Mouse (Mus musculus) intestine, embryonic 16.5 days (tissue): ENCODE results near the gene Tpgs1. TPM values are rescaled to one million over a fixed set of nuclear protein-coding genes. Genes with fewer than 3 reads are reported as not detected.

Source experiments
- ATAC-seq: fragments of 200-750 bp; cut with Nextera tagmentation; 2 replicates; pipeline ENCODE4 v1.8.0; 2017; ENCODE audit warnings: moderate TSS enrichment, moderate library complexity
- H3K27ac ChIP-seq: fragments of 300-500 bp; sonication (generic); 2 replicates; pipeline ENCODE4 v1.5.1; 2014; ENCODE audit warnings: mild to moderate bottlenecking, low read length
- H3K27me3 ChIP-seq: fragments of 300-500 bp; sonication (generic); replicated peaks from 2 replicates; pipeline ENCODE4 v1.6.1; 2014; ENCODE audit warnings: low read length, control low read depth, mixed read lengths; ENCODE audit not compliant: control insufficient read depth, insufficient read depth
- H3K36me3 ChIP-seq: fragments of 300-500 bp; sonication (generic); 2 replicates; pipeline ENCODE4 v1.6.1; 2014; ENCODE audit warnings: low read length, control low read depth; ENCODE audit not compliant: control insufficient read depth, insufficient read depth
- H3K4me1 ChIP-seq: fragments of 300-500 bp; sonication (generic); 2 replicates; pipeline ENCODE4 v1.6.1; 2014; ENCODE audit warnings: low read length, control low read depth, mixed read lengths; ENCODE audit not compliant: control insufficient read depth, insufficient read depth
- H3K4me2 ChIP-seq: fragments of 300-500 bp; sonication (generic); 2 replicates; pipeline ENCODE4 v1.6.1; 2014; ENCODE audit warnings: low read depth, low read length, control low read depth
- H3K4me3 ChIP-seq: fragments of 300-500 bp; sonication (generic); 2 replicates; pipeline ENCODE4 v1.5.1; 2014; ENCODE audit warnings: mild to moderate bottlenecking, low read length
- H3K9ac ChIP-seq: fragments of 300-500 bp; sonication (generic); 2 replicates; pipeline ENCODE4 v1.6.1; 2014; ENCODE audit warnings: low read depth, low read length
- H3K9me3 ChIP-seq: fragments of 300-500 bp; sonication (generic); 2 replicates; pipeline ENCODE4 v1.6.1; 2016; ENCODE audit warnings: low read length, control low read depth; ENCODE audit not compliant: control insufficient read depth
- WGBS: fragments of 180-500 bp; shearing (Covaris S2); extraction: QIAGEN DNeasy Blood & Tissue Kit; methylation state at CpG from one replicate; pipeline ENCODE4 v1.1.7; 2014; 5-methylcytosine and 5-hydroxymethylcytosine counted together
- polyA plus RNA-seq: library from polyadenylated mRNA; unstranded; fragments of >200 nt; fragmentation: Nextera tagmentation; extraction: Ambion mirVana; gene quantifications from 2 replicates; pipeline ENCODE4 v1.2.1, GENCODE M21; 2015

The Tpgs1 gene
- polyA plus RNA-seq, 1 experiment from 2014 or later, result 64.4 TPM

DNA sequence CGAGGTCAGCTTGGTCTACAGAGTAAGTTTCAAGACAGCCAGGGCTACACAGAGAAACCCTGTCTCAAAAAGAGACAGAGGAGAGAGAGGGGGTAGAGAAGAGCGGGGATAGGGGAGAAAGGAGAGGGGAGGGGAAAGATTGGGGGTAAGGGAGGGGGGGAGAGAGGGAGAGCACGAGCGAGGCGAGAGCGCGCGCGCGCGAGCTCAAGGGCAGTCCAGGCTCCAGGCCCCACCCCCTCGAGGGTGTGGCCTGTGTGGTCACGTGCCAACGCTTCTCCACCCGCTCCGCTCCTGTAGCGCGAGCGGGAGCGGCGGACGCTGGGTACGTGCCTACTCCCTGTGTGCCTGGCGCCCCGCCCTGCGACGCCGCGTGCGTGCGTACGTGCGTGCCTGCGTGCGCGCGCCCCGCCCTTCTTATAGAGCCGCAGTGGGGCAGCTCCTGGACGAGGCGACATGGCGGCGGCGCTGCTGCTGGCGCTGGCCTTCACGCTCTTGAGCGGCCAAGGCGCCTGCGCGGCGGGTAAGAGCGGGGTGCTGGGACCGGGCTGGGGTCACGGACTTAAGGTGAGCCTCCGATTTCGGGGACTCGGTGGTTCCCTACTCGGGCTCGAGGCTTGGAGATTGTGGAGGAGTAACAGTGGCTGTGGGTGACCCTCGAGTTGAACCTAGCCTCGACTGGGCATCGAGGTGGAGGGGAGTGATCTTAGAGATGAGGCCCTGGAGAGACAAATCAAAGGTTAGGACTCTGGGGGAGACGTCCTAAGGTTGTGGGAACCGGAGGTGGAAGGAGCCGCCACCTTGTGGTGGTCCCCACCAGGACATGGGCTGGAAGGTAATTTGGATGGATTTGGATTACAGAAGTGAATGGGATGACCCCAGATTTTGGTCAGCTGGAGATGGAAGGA lies 35.1 kb downstream of the Tpgs1 start, which contains the start of gene Bsg:
TSS of gene Bsg (plus strand) at position 427 of the 905 bp plus-strand sequence.
- under 1% methylated on average over 63 of the region's 65 CpGs for WGBS
- Histone ChIP-seq H3K4me2 (peak within 1 kb of the TSS; percentile 88), H3K36me3 (peaks cover 11% of the 10 kb centered on the region; the same call in 1 of the 2 replicates), H3K27ac (peak within 1 kb of the TSS; percentile 72), H3K9ac (peak within 1 kb of the TSS; percentile 96), H3K4me3 (peak within 1 kb of the TSS; percentile 84), H3K4me1 (peaks cover 53% of the 10 kb centered on the region), H3K27me3 (no peaks in the 10 kb centered on the region), H3K9me3 (no peaks in the 10 kb centered on the region)
- ATAC-seq, result peak; percentile 93

DNA sequence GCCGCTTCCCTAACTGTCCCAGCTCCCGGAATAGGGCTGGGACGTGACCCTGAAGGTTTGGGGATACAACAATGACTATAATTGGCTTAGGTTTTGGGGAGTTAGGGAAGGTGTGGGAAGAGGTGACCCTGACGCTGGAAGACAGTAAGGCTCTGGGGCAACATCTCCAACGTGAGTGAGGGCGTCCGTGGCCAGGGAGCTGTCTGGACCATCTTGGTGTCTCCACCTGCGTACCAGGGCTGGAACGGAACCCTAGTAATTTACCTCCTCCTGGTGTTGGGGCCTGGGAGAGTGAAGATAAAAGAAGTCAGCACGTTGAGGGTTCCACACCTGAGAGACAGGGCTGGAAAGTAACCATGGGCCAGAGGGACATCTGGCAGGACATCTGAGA lies 35.8 kb downstream of the Tpgs1 start:
- H3K27ac ChIP-seq, result peak overlapping the region; percentile 72
- H3K9me3 ChIP-seq, result no peaks in the 10 kb centered on the region
- peak overlapping the region; percentile 96 for H3K9ac ChIP-seq
- 3% methylated on average over 10 of the region's 10 CpGs for WGBS
- peaks cover 53% of the 10 kb centered on the region for H3K4me1 ChIP-seq
- H3K27me3 ChIP-seq, result no peaks in the 10 kb centered on the region
- peaks cover 14% of the 10 kb centered on the region; the same call in 1 of the 2 replicates for H3K36me3 ChIP-seq
- H3K4me2 ChIP-seq, result peak overlapping the region; percentile 88
- ATAC-seq, result no peak
- peak overlapping the region; percentile 84 for H3K4me3 ChIP-seq

- H3K4me2 ChIP-seq, result peak overlapping the region; percentile 88
- H3K36me3 ChIP-seq, result peaks cover 22% of the 10 kb centered on the region; the same call in 1 of the 2 replicates
- H3K9me3 ChIP-seq, result no peaks in the 10 kb centered on the region
- peak; percentile 4; the same call in 1 of the 2 replicates for ATAC-seq
- H3K9ac ChIP-seq, result peak overlapping the region; percentile 96
- H3K27ac ChIP-seq, result peak overlapping the region; percentile 27; the same call in 1 of the 2 replicates
- 63% methylated on average over 4 of the region's 5 CpGs for WGBS
- peaks cover 49% of the 10 kb centered on the region for H3K4me1 ChIP-seq
- H3K27me3 ChIP-seq, result no peaks in the 10 kb centered on the region
- H3K4me3 ChIP-seq, result peak overlapping the region; percentile 84
Measured at GRCm38 (mm10) chr10:79705951-79706350, 36.8 kb downstream of the Tpgs1 start.

GRCm38 (mm10) chr10:79706406-79707094 lies 37.4 kb downstream of the Tpgs1 start:
- H3K27me3 ChIP-seq, result no peaks in the 10 kb centered on the region
- H3K4me2 ChIP-seq, result peak overlapping the region; percentile 88
- peak overlapping the region; percentile 96 for H3K9ac ChIP-seq
- no peak for ATAC-seq
- H3K4me1 ChIP-seq, result peaks cover 43% of the 10 kb centered on the region
- peak overlapping the region; percentile 84 for H3K4me3 ChIP-seq
- 74% methylated on average over 5 of the region's 5 CpGs for WGBS
- no peaks in the 10 kb centered on the region for H3K9me3 ChIP-seq
- H3K27ac ChIP-seq, result peak overlapping the region; percentile 27; the same call in 1 of the 2 replicates
- H3K36me3 ChIP-seq, result peaks cover 22% of the 10 kb centered on the region; the same call in 1 of the 2 replicates

DNA sequence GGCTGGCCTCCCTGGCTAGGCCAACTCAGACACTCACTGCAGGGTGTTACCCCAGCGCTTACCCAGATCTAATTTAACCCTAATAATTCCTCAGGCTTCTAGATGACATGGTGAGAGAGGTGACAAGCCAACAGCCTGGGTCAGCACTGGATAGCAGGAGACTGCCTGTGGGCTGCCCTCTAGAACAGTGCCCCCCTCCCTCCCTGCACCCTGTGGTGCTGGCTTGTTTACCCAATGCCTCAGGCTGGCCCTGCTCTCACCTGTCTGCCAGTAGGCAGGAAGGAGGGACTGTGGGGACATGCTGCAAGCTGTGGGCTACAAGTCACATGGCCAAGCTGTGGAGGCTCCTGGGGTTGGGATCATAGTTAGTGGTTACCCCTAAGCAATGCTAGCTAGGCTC lies 38.0 kb downstream of the Tpgs1 start:
- H3K27ac ChIP-seq, result 0 out of 2 replicates have a peak overlapping the region, but pooled peaks have one; percentile 14
- H3K4me3 ChIP-seq, result no peak overlapping the region
- 0 out of 2 replicates have a peak overlapping the region, but pooled peaks have one; percentile 24 for H3K9ac ChIP-seq
- H3K36me3 ChIP-seq, result peaks cover 27% of the 10 kb centered on the region; the same call in 1 of the 2 replicates
- no peak for ATAC-seq
- H3K4me2 ChIP-seq, result peak overlapping the region; percentile 88; the same call in 1 of the 2 replicates
- H3K4me1 ChIP-seq, result peaks cover 40% of the 10 kb centered on the region
- H3K9me3 ChIP-seq, result no peaks in the 10 kb centered on the region
- WGBS, result 76% methylated on average over 1 of the region's 1 CpGs
- H3K27me3 ChIP-seq, result no peaks in the 10 kb centered on the region

- WGBS, result 55% methylated on average over 4 of the region's 4 CpGs
- Histone ChIP-seq H3K4me2 (no peak overlapping the region), H3K4me1 (peaks cover 40% of the 10 kb centered on the region), H3K36me3 (peaks cover 27% of the 10 kb centered on the region; the same call in 1 of the 2 replicates), H3K9me3 (no peaks in the 10 kb centered on the region), H3K4me3 (no peak overlapping the region), H3K9ac (0 out of 2 replicates have a peak overlapping the region, but pooled peaks have one; percentile 24), H3K27me3 (no peaks in the 10 kb centered on the region), H3K27ac (no peak overlapping the region)
- ATAC-seq, result no peak
Measured at GRCm38 (mm10) chr10:79707759-79708158, 38.6 kb downstream of the Tpgs1 start.

- WGBS, result 88% methylated on average over 21 of the region's 21 CpGs
- H3K4me2 ChIP-seq, result no peak overlapping the region
- H3K4me3 ChIP-seq, result no peak overlapping the region
- H3K27ac ChIP-seq, result no peak overlapping the region
- no peaks in the 10 kb centered on the region for H3K27me3 ChIP-seq
- H3K9me3 ChIP-seq, result no peaks in the 10 kb centered on the region
- no peak for ATAC-seq
- peaks cover 40% of the 10 kb centered on the region for H3K4me1 ChIP-seq
- peaks cover 27% of the 10 kb centered on the region; the same call in 1 of the 2 replicates for H3K36me3 ChIP-seq
- H3K9ac ChIP-seq, result peak overlapping the region; percentile 19; the same call in 1 of the 2 replicates
Measured at GRCm38 (mm10) chr10:79708668-79709067, 39.5 kb downstream of the Tpgs1 start.

DNA sequence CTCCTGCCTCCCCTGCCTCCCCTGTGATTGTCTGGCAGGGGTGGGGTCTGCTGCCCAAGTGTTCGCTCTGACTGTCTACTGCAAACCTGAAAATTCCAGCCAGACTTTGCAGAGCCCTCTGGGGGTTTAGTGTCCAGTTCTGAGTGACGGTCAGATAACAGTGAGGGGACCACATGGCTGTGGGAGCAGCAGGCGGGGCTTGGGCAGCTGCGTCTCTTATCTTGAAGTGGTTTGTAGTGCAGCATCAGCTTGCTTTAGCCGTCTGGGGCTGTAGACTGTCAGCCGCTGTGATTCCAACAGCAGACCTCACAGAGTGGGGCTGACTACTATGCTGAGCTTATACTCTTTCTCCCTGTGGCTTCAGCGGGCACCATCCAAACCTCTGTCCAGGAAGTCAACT lies 40.1 kb downstream of the Tpgs1 start:
- WGBS, result 60% methylated on average over 7 of the region's 7 CpGs
- Histone ChIP-seq H3K36me3 (peaks cover 27% of the 10 kb centered on the region; the same call in 1 of the 2 replicates), H3K27me3 (no peaks in the 10 kb centered on the region), H3K4me1 (peaks cover 40% of the 10 kb centered on the region), H3K4me3 (no peak overlapping the region), H3K4me2 (no peak overlapping the region), H3K27ac (no peak overlapping the region), H3K9ac (no peak overlapping the region), H3K9me3 (no peaks in the 10 kb centered on the region)
- no peak for ATAC-seq

GRCm38 (mm10) chr10:79712029-79712428 lies 42.9 kb downstream of the Tpgs1 start:
- Histone ChIP-seq H3K9ac (no peak overlapping the region), H3K4me3 (no peak overlapping the region), H3K36me3 (peaks cover 27% of the 10 kb centered on the region; the same call in 1 of the 2 replicates), H3K27ac (no peak overlapping the region), H3K4me2 (no peak overlapping the region), H3K27me3 (peaks cover 23% of the 10 kb centered on the region), H3K9me3 (no peaks in the 10 kb centered on the region), H3K4me1 (peaks cover 29% of the 10 kb centered on the region)
- peak; percentile 8 for ATAC-seq
- 74% methylated on average over 1 of the region's 1 CpGs for WGBS
